Mouse (Mus musculus) G1E (cell line): ENCODE data around the gene Slc45a1.

Source experiments
- CTCF ChIP-seq: IDR thresholded peaks from 2 replicates; pipeline ENCODE4 v1.5.1; 2012; ENCODE audit warnings: low read depth, low read length, inconsistent platforms, mixed read lengths
- GATA2 ChIP-seq: IDR thresholded peaks from 2 replicates; pipeline ENCODE4 v1.6.1; 2012; ENCODE audit warnings: low read depth, low read length, inconsistent platforms, borderline replicate concordance
- TAL1 ChIP-seq: conservative IDR thresholded peaks from 2 replicates; pipeline ENCODE4 v1.6.1; 2012; ENCODE audit warnings: low read depth, low read length, inconsistent platforms, mixed read lengths

DNA sequence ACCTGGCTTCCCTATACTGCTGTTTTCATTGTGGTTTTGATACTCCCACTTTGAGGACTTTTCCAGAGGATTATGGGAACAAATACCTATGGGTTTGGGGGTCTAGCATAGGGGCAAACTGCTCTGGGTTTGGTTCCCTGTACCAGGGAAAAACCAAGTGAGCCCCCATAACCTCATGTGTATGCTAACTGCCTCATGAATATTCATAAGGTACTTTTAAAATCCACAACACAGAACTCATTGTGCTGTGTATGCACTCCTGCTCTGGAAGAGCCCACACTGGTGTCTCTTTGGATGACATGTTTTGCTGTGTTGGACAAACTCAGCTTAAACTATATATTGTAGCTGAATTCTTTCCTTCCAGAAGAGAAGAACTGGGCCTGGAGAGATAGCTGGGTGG, 34.6 kb upstream of the Slc45a1 start:
- TF ChIP-seq TAL1, result no peak
- TF ChIP-seq CTCF, result no peak
- no peak for TF ChIP-seq GATA2
